Mouse (Mus musculus) erythroblast, embryonic 14.5 days (primary cell): ENCODE data around the gene Gm49368. TPM values are rescaled to one million over a fixed set of nuclear protein-coding genes. Genes with fewer than 3 reads are reported as not detected.

Source experiments
- H3K27me3 ChIP-seq: 2 replicates; pipeline ENCODE4 v1.6.1; 2012; ENCODE audit warnings: inconsistent platforms; ENCODE audit not compliant: control insufficient read depth
- H3K36me3 ChIP-seq: 2 replicates; pipeline ENCODE4 v1.6.1; 2012; ENCODE audit warnings: mild to moderate bottlenecking, inconsistent platforms; ENCODE audit not compliant: control insufficient read depth
- H3K4me1 ChIP-seq: 2 replicates; pipeline ENCODE4 v1.6.1; 2012; ENCODE audit warnings: inconsistent platforms; ENCODE audit not compliant: control insufficient read depth
- H3K4me3 ChIP-seq: replicated peaks from 2 replicates; pipeline ENCODE3; 2012; ENCODE audit warnings: moderate library complexity, mild to moderate bottlenecking, inconsistent platforms
- H3K9me3 ChIP-seq: 2 replicates; pipeline ENCODE4 v1.6.1; 2012; ENCODE audit warnings: low read length, inconsistent platforms, mixed read lengths; ENCODE audit not compliant: control insufficient read depth
- GATA1 ChIP-seq: IDR thresholded peaks from 2 replicates; pipeline ENCODE4 v1.6.1; 2012; ENCODE audit warnings: low read length, inconsistent platforms, mixed read lengths
- TAL1 ChIP-seq: IDR thresholded peaks from 3 replicates; pipeline ENCODE4 v1.6.1; 2012; ENCODE audit warnings: low read length, inconsistent platforms, mixed read lengths
- polyA plus RNA-seq: library from polyadenylated mRNA; stranded (reverse); fragments of >175 nt; gene quantifications from 2 replicates; pipeline ENCODE4 v1.2.3, GENCODE M21; 2012

Gene Gm49368
- polyA plus RNA-seq, 1 experiment, result not detected

- no peak overlapping the region for H3K4me3 ChIP-seq
- H3K36me3 ChIP-seq, result no peaks in the 10 kb centered on the region
- H3K27me3 ChIP-seq, result no peaks in the 10 kb centered on the region
- H3K9me3 ChIP-seq, result no peaks in the 10 kb centered on the region
- no peak for TF ChIP-seq TAL1
- TF ChIP-seq GATA1, result no peak
- H3K4me1 ChIP-seq, result no peaks in the 10 kb centered on the region
Observed at GRCm38 (mm10) chr7:128071816-128072215, 9.3 kb downstream of the Gm49368 start.

- no peaks in the 10 kb centered on the region for H3K9me3 ChIP-seq
Observed at GRCm38 (mm10) chr7:128080012-128080411, 17.5 kb downstream of the Gm49368 start.

GRCm38 (mm10) chr7:128089141-128089540 is 26.7 kb downstream of the Gm49368 start:
- no peaks in the 10 kb centered on the region for H3K27me3 ChIP-seq
- no peaks in the 10 kb centered on the region for H3K4me1 ChIP-seq
- no peaks in the 10 kb centered on the region for H3K9me3 ChIP-seq
- no peak overlapping the region for H3K4me3 ChIP-seq
- H3K36me3 ChIP-seq, result no peaks in the 10 kb centered on the region
- TF ChIP-seq TAL1, result no peak

More at GRCm38 (mm10) chr7:128080012-128080411, 17.5 kb downstream of the Gm49368 start:
- TF ChIP-seq TAL1 (no peak), GATA1 (no peak)
- Histone ChIP-seq H3K4me1 (no peaks in the 10 kb centered on the region), H3K4me3 (no peak overlapping the region), H3K27me3 (no peaks in the 10 kb centered on the region), H3K36me3 (no peaks in the 10 kb centered on the region)

- H3K9me3 ChIP-seq, result no peaks in the 10 kb centered on the region
- H3K4me3 ChIP-seq, result no peak overlapping the region
- H3K36me3 ChIP-seq, result no peaks in the 10 kb centered on the region
- H3K4me1 ChIP-seq, result no peaks in the 10 kb centered on the region
- no peaks in the 10 kb centered on the region for H3K27me3 ChIP-seq
- TF ChIP-seq GATA1 (no peak), TAL1 (no peak)
Observed at GRCm38 (mm10) chr7:128098135-128098534, 35.7 kb downstream of the Gm49368 start.

- TF ChIP-seq TAL1, result no peak
- Histone ChIP-seq H3K9me3 (no peaks in the 10 kb centered on the region), H3K36me3 (no peaks in the 10 kb centered on the region), H3K4me1 (no peaks in the 10 kb centered on the region), H3K27me3 (no peaks in the 10 kb centered on the region), H3K4me3 (no peak overlapping the region)
Observed at GRCm38 (mm10) chr7:128100742-128101357, 38.4 kb downstream of the Gm49368 start.

- Histone ChIP-seq H3K9me3 (no peaks in the 10 kb centered on the region), H3K4me1 (no peaks in the 10 kb centered on the region), H3K27me3 (no peaks in the 10 kb centered on the region), H3K36me3 (no peaks in the 10 kb centered on the region), H3K4me3 (no peak overlapping the region)
- no peak for TF ChIP-seq GATA1
- TF ChIP-seq TAL1, result no peak
Observed at GRCm38 (mm10) chr7:128105246-128105645, 42.8 kb downstream of the Gm49368 start.

GRCm38 (mm10) chr7:128107462-128107861 is 45.0 kb downstream of the Gm49368 start:
- Histone ChIP-seq H3K36me3 (no peaks in the 10 kb centered on the region), H3K27me3 (no peaks in the 10 kb centered on the region), H3K9me3 (no peaks in the 10 kb centered on the region), H3K4me1 (no peaks in the 10 kb centered on the region), H3K4me3 (no peak overlapping the region)
- TF ChIP-seq GATA1, result no peak
- TF ChIP-seq TAL1, result no peak

GRCm38 (mm10) chr7:128110314-128110713 is 47.8 kb downstream of the Gm49368 start:
- no peaks in the 10 kb centered on the region for H3K27me3 ChIP-seq
- H3K36me3 ChIP-seq, result no peaks in the 10 kb centered on the region
- H3K4me3 ChIP-seq, result no peak overlapping the region
- TF ChIP-seq GATA1, result no peak
- no peak for TF ChIP-seq TAL1
- no peaks in the 10 kb centered on the region for H3K4me1 ChIP-seq
- no peaks in the 10 kb centered on the region for H3K9me3 ChIP-seq

- no peaks in the 10 kb centered on the region for H3K27me3 ChIP-seq
- no peak for TF ChIP-seq GATA1
- TF ChIP-seq TAL1, result no peak
- no peaks in the 10 kb centered on the region for H3K36me3 ChIP-seq
- no peaks in the 10 kb centered on the region for H3K4me1 ChIP-seq
- H3K4me3 ChIP-seq, result no peak overlapping the region
- H3K9me3 ChIP-seq, result no peaks in the 10 kb centered on the region
Observed at GRCm38 (mm10) chr7:128112131-128112530, 49.6 kb downstream of the Gm49368 start.
